Mouse (Mus musculus): ENCODE measurements at regions not wholly inside any gene's neighbourhood (a gene's known extent, or its start where the extent isn't known, plus 50 kb on each side); places are given as distances from the start of the nearest gene placed in this dataset.

DNA sequence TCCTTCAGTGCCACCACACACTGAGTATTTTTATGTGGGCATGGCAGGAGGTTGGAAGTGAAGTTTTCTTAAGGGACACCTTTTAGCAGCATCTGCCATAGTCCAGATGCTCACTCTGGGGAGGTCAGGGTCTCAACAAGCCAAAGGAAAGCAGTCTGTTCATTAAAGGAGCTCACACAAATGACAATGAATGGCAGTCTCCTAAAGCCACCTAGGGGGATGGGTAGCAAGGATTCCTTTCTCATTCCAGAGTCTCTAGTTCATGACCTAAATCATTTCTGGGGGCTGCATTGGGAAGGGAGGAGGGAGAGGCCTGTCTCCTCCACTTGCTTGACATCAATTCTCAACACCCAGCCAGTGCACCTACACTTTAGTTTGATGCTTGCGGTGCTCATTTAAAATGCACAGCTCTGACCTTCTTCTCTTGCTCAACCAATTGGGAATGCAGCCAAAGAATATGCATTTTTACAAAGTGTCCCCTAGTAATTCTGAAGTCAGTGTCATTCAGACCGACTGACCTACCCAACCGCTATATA is 232.6 kb downstream of the Pik3r1 start:
- TF ChIP-seq CTCF (conservative IDR thresholded peaks at IDR 0.05 in 1 of 2, IDR thresholded peaks at IDR 0.05 in 1 of 2; ENCODE audit: low read depth in 2 of 2, low read length in 2 of 2): no peak
- no peak for TF ChIP-seq E2F4 (IDR thresholded peaks at IDR 0.05; ENCODE audit: insufficient replicate concordance, low read depth, low read length)
- no peak for TF ChIP-seq UBTF (IDR thresholded peaks at IDR 0.05; ENCODE audit: low read depth, low read length)
- no peak for TF ChIP-seq POLR2A (IDR thresholded peaks at IDR 0.05; ENCODE audit: low read depth, low read length)
- no peak for TF ChIP-seq EP300 (IDR thresholded peaks at IDR 0.05; ENCODE audit: low read length)
- TF ChIP-seq ZNF384 (IDR thresholded peaks at IDR 0.05; ENCODE audit: low read depth, low read length): no peak

Measured in CH12.LX (cell line).